Mouse (Mus musculus) lung, adult 2 months (tissue): ENCODE results near the gene Sept5. TPM values are rescaled to one million over a fixed set of nuclear protein-coding genes. Genes with fewer than 3 reads are reported as not detected.

Experiments used
- DNase-seq: peaks from one replicate; pipeline ENCODE4 v3.0.0; 2022
- H3K4me1 ChIP-seq: fragments of 200-500 bp; 2 replicates; pipeline ENCODE4 v1.6.1; 2011; ENCODE audit warnings: low read length; ENCODE audit not compliant: control insufficient read depth, insufficient read depth
- H3K4me3 ChIP-seq: fragments of 200-500 bp; replicated peaks from 2 replicates; pipeline ENCODE3; 2011; ENCODE audit warnings: low read depth, mild to moderate bottlenecking, control low read depth, low read length; ENCODE audit errors: extremely low read depth
- CTCF ChIP-seq: fragments of 200-500 bp; IDR thresholded peaks from 2 replicates; pipeline ENCODE4 v1.5.1; 2011; ENCODE audit warnings: mild to moderate bottlenecking, low read length, control low read depth; ENCODE audit not compliant: insufficient read depth
- POLR2A ChIP-seq: fragments of 200-500 bp; IDR thresholded peaks from 2 replicates; pipeline ENCODE4 v1.6.1; 2011; ENCODE audit warnings: low read depth, mild to moderate bottlenecking, control low read depth, low read length, borderline replicate concordance; ENCODE audit errors: extremely low read depth
- WGBS: fragments of 180-500 bp; shearing (Covaris S2); methylation state at CpG from one replicate; pipeline ENCODE4 v1.1.7; 2018; 5-methylcytosine and 5-hydroxymethylcytosine counted together
- polyA plus RNA-seq: library from polyadenylated mRNA; depleted of rRNA; stranded (reverse); fragments of >200 nt; gene quantifications from 2 replicates; pipeline ENCODE4 v1.2.3, GENCODE M21; 2012; rRNA removed

Gene Sept5
- polyA plus RNA-seq, 1 experiment, result 22.0 TPM

DNA sequence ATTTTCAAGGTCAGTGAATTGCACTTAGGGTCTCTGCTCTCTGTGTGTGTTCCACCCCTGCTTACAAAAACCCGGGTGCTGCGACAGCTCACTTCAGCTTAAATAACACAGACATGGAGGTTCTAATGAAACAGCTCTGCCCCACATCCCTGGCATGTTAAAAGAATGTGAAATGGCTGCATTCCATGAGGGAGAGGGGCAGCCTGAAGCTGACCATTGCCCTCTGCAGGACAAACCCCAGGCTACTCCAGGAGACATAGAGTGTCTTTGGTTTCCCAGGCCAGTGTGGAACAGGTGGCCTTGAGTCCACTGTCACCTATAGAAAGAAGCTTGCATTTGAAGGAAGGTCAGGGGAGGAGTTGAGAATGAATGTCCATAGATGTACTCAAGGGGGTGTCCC, 49.4 kb downstream of the Sept5 start:
- DNase-seq, result no peak
- Histone ChIP-seq H3K4me1 (peaks cover 3% of the 10 kb centered on the region), H3K4me3 (no peak overlapping the region)
- TF ChIP-seq CTCF, result no peak
- TF ChIP-seq POLR2A, result no peak
- 57% methylated on average over 2 of the region's 2 CpGs for WGBS

DNA sequence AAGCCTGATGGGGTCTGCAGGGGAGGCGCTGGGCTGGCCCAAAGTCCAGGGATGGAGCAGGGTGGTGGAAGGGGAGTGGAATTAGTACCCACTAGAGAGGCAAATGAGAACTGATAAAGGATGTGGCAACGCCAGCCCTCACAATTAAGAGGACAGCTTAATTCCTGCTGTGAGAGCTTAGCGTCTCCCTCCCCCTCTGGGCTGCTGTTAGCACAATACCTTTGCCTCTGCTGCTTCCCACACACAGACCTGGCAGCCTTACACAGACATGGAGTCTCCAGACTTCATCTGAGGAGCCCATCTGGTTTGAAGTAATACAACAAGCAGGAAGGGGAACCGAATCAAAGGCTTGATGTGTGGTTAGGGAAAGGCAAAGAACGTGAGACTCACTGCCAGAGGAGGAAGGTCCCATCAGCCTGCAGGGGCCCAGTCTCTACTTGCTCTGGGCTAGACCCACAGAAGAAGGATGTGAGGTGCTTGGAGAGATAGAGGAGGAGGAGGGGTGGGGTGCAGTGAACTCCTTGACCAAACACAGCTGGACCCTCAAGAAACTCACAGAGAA, 52.1 kb downstream of the Sept5 start:
- WGBS, result 67% methylated on average over 5 of the region's 5 CpGs
- Histone ChIP-seq H3K4me3 (no peak overlapping the region), H3K4me1 (peaks cover 3% of the 10 kb centered on the region)
- no peak for DNase-seq
- TF ChIP-seq CTCF (no peak), POLR2A (no peak)

DNA sequence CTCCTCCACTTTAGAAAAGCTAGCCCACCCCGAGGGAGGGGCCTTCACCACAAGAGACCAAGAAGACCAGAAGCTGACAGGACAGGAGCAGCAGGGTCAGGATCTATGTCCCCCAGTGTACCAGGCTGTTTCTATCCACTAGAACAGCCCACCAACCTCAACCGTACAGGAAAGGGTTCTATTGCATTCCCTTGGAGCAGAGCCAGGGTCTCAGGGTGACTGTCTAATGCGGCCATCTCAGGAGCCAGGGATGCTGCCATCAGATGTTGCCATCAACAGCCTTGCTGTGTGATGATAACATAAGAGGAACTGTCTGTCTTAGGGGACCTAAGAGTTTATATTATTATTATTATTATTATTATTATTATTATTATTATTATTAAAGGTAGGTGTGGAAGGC, 52.7 kb downstream of the Sept5 start:
- DNase-seq, result no peak
- Histone ChIP-seq H3K4me3 (no peak overlapping the region), H3K4me1 (peaks cover 3% of the 10 kb centered on the region)
- 49% methylated on average over 3 of the region's 3 CpGs for WGBS
- TF ChIP-seq POLR2A (no peak), CTCF (no peak)

DNA sequence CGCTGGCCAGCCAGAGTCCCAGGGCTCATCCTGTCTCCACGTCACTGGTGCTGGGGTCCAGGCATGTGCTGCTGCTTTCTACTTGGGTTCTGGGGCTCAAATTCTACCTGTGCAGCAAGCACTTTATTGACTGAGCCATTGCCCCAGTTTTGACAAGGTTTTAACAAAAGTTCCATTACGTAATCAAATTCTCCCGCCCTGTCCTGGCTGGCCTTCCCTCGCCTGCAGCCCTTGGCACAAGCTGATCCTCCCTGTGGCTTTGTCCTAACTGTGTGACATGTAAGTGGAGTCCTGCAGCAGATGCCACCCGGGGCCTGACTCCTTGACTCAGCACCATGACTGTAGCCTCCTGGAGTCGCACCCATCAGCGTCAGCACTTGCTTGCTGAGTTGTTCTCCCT, 55.6 kb downstream of the Sept5 start:
- TF ChIP-seq CTCF, result no peak
- no peak for TF ChIP-seq POLR2A
- 60% methylated on average over 8 of the region's 8 CpGs for WGBS
- Histone ChIP-seq H3K4me3 (no peak overlapping the region), H3K4me1 (no peaks in the 10 kb centered on the region)
- no peak for DNase-seq

Other genes with a start within 250 kb of the Sept5 start
- gene Txnrd2, start 203.6 kb downstream of the Sept5 start, polyA plus RNA-seq, result 11.7 and 19.4 TPM in 2 replicates
- 159 and 171 TPM in 2 replicates for gene Comt, start 203.1 kb downstream of the Sept5 start, polyA plus RNA-seq
- 9.4 and 11.3 TPM in 2 replicates for gene Gnb1l, start 131.2 kb downstream of the Sept5 start, polyA plus RNA-seq
- 5.9 and 6.5 TPM in 2 replicates for gene Rtl10, start 131.1 kb downstream of the Sept5 start, polyA plus RNA-seq
- gene Tbx1, start 39.3 kb downstream of the Sept5 start, polyA plus RNA-seq, result 32.5 and 38.4 TPM in 2 replicates
- 9.7 and 15.5 TPM in 2 replicates for gene Gp1bb, start 7.6 kb downstream of the Sept5 start, polyA plus RNA-seq
- 3.6 and 9.4 TPM in 2 replicates for gene Gm49601, start 3.5 kb downstream of the Sept5 start, polyA plus RNA-seq
- 753 and 874 TPM in 2 replicates for gene Cldn5, start 146.9 kb upstream of the Sept5 start, polyA plus RNA-seq
- gene Ufd1, start 181.8 kb upstream of the Sept5 start, polyA plus RNA-seq, result 23.1 and 39.3 TPM in 2 replicates
- gene Cdc45, start 182.0 kb upstream of the Sept5 start, polyA plus RNA-seq, result 3.3 and 3.5 TPM in 2 replicates
- gene 2510002D24Rik, start 206.6 kb upstream of the Sept5 start, polyA plus RNA-seq, result 37.4 and 46.3 TPM in 2 replicates
- gene Gm28539, start 206.6 kb upstream of the Sept5 start, polyA plus RNA-seq, result 1.8 and 4.4 TPM in 2 replicates
- 6.1 and 10.4 TPM in 2 replicates for gene Mrpl40, start 246.9 kb upstream of the Sept5 start, polyA plus RNA-seq
- 53.3 and 58.8 TPM in 2 replicates for gene Hira, start 247.1 kb upstream of the Sept5 start, polyA plus RNA-seq